Mouse (Mus musculus): ENCODE results near the gene Bicra.

GRCm38 (mm10) chr7:16041208-16041607 is 6.5 kb downstream of the Bicra start:
- TF ChIP-seq CTCF (IDR thresholded peaks at IDR 0.05; ENCODE audit: insufficient read depth, low read length) (no peak), POLR2A (IDR thresholded peaks at IDR 0.05; ENCODE audit: borderline replicate concordance, extremely low read depth, low read depth, low read length) (no peak)

Measured in lung, adult 2 months (tissue).